Mouse (Mus musculus) midbrain, embryonic 15.5 days (tissue): ENCODE measurements around the gene Serinc1. TPM values are rescaled to one million over a fixed set of nuclear protein-coding genes. Genes with fewer than 3 reads are reported as not detected.
"Not testable (repeated sequence)": the region's sequence is repeated elsewhere in the genome, so short reads cannot be mapped to it uniquely, and the experiment has no call there.

Experiments used
- ATAC-seq: fragments of 200-750 bp; cut with Nextera tagmentation; replicated peaks from 2 replicates; pipeline ENCODE4 v1.8.0; 2017; ENCODE audit warnings: moderate TSS enrichment
- H3K27ac ChIP-seq: fragments of 300-500 bp; sonication (generic); 2 replicates; pipeline ENCODE4 v1.5.1; 2015; ENCODE audit warnings: mild to moderate bottlenecking, inconsistent platforms
- H3K27me3 ChIP-seq: fragments of 300-500 bp; sonication (generic); replicated peaks from 2 replicates; pipeline ENCODE4 v1.6.1; 2015; ENCODE audit warnings: inconsistent platforms
- H3K36me3 ChIP-seq: fragments of 300-500 bp; sonication (generic); replicated peaks from 2 replicates; pipeline ENCODE4 v1.6.1; 2015; ENCODE audit warnings: inconsistent platforms
- H3K4me1 ChIP-seq: fragments of 300-500 bp; sonication (generic); 2 replicates; pipeline ENCODE4 v1.6.1; 2015; ENCODE audit warnings: inconsistent platforms
- H3K4me2 ChIP-seq: fragments of 300-500 bp; sonication (generic); 2 replicates; pipeline ENCODE4 v1.6.1; 2015; ENCODE audit warnings: inconsistent platforms, mild to moderate bottlenecking, moderate library complexity
- H3K4me3 ChIP-seq: fragments of 300-500 bp; sonication (generic); 2 replicates; pipeline ENCODE4 v1.5.1; 2015; ENCODE audit warnings: mild to moderate bottlenecking, inconsistent platforms
- H3K9ac ChIP-seq: fragments of 300-500 bp; sonication (generic); 2 replicates; pipeline ENCODE4 v1.6.1; 2015; ENCODE audit warnings: mild to moderate bottlenecking, inconsistent platforms
- H3K9me3 ChIP-seq: fragments of 300-500 bp; sonication (generic); 2 replicates; pipeline ENCODE4 v1.6.1; 2016; ENCODE audit warnings: inconsistent platforms
- WGBS: fragments of 180-500 bp; shearing (Covaris S2); methylation state at CpG from one replicate; pipeline ENCODE4 v1.1.7; 2015; ENCODE audit warnings: mixed read lengths; 5-methylcytosine and 5-hydroxymethylcytosine counted together
- polyA plus RNA-seq: library from polyadenylated mRNA; unstranded; fragments of >200 nt; fragmentation: Nextera tagmentation; extraction: Ambion mirVana; gene quantifications from 2 replicates; pipeline ENCODE4 v1.2.1, GENCODE M21; 2015

Gene Serinc1
- polyA plus RNA-seq, result 384 and 407 TPM in 2 replicates

- peak within 1 kb of the TSS; percentile 98 for H3K27ac ChIP-seq
- no peaks in the 10 kb centered on the region for H3K9me3 ChIP-seq
- 12% methylated on average over 49 of the region's 49 CpGs for WGBS
- H3K36me3 ChIP-seq, result no peaks in the 10 kb centered on the region
- peaks cover 32% of the 10 kb centered on the region for H3K4me1 ChIP-seq
- no peaks in the 10 kb centered on the region for H3K27me3 ChIP-seq
- H3K9ac ChIP-seq, result peak within 1 kb of the TSS; percentile 97
- H3K4me3 ChIP-seq, result peak within 1 kb of the TSS; percentile 78
- ATAC-seq, result peak; percentile 100
- peak within 1 kb of the TSS; percentile 73 for H3K4me2 ChIP-seq
Measured at GRCm38 (mm10) chr10:57532218-57533101, at the start of gene Serinc1. Gene Serinc1 (minus strand): TSS chr10:57532530.

- Histone ChIP-seq H3K4me3 (no peak overlapping the region), H3K27ac (no peak overlapping the region), H3K4me1 (no peaks in the 10 kb centered on the region), H3K9me3 (no peaks in the 10 kb centered on the region), H3K9ac (no peak overlapping the region), H3K27me3 (no peaks in the 10 kb centered on the region), H3K36me3 (no peaks in the 10 kb centered on the region), H3K4me2 (no peak overlapping the region)
- 21% methylated on average over 2 of the region's 2 CpGs for WGBS
- no peak for ATAC-seq
Measured at GRCm38 (mm10) chr10:57576721-57577120, 44.4 kb upstream of the Serinc1 start.

DNA sequence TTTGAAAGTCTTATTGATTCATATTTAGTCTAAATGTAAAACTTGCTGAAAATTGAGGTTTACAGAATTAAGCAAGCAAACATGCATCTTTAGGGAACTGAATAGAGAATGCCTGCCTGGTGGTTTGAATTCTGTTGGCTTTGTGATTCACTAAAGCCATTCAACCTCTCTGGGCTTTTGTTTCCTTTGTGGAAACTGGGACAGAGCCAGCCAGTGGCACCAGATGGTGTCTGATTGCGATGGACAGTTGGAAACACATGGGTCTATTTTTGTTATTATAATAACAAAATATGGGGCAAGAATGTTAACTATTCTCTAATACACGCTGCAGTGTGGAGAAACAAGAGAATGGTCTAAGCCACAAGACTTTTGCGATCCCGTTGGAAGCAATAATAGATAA, 39.8 kb upstream of the Serinc1 start:
- Histone ChIP-seq H3K27ac (no peak overlapping the region), H3K9me3 (no peaks in the 10 kb centered on the region), H3K9ac (no peak overlapping the region), H3K4me1 (peaks cover 8% of the 10 kb centered on the region; the same call in 1 of the 2 replicates), H3K27me3 (no peaks in the 10 kb centered on the region), H3K36me3 (no peaks in the 10 kb centered on the region), H3K4me2 (no peak overlapping the region), H3K4me3 (no peak overlapping the region)
- peak; percentile 35; the same call in 1 of the 2 replicates for ATAC-seq
- 11% methylated on average over 4 of the region's 4 CpGs for WGBS

DNA sequence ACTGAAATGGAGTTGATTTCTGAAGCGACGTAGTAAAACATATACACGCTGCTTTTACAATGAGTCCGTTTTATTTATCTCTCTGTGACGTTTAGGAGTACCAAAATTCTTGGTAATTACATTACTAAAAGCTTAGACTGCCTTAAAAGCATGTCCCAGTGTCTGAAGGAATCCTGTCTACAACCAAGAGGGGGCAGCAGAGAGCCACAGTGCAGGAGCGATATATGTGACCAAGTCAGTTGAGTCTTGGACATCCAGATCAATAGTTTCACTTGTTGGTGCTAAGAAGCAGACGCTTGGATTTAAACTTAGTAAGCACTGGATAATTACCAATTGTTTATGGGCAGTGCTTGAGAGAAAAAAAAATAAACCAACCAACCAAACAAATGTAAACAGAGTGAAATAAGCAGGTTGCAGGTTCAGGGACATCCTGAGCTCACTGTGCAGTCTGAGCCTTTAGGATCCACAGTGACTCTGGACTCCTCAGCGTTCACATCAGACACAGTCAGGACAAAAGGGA, 38.9 kb upstream of the Serinc1 start:
- peaks cover 8% of the 10 kb centered on the region; the same call in 1 of the 2 replicates for H3K4me1 ChIP-seq
- H3K27ac ChIP-seq, result no peak overlapping the region
- H3K36me3 ChIP-seq, result no peaks in the 10 kb centered on the region
- no peak overlapping the region for H3K9ac ChIP-seq
- no peaks in the 10 kb centered on the region for H3K27me3 ChIP-seq
- no peak overlapping the region for H3K4me3 ChIP-seq
- no peak overlapping the region for H3K4me2 ChIP-seq
- no peak for ATAC-seq
- no peaks in the 10 kb centered on the region for H3K9me3 ChIP-seq
- 42% methylated on average over 8 of the region's 8 CpGs for WGBS

DNA sequence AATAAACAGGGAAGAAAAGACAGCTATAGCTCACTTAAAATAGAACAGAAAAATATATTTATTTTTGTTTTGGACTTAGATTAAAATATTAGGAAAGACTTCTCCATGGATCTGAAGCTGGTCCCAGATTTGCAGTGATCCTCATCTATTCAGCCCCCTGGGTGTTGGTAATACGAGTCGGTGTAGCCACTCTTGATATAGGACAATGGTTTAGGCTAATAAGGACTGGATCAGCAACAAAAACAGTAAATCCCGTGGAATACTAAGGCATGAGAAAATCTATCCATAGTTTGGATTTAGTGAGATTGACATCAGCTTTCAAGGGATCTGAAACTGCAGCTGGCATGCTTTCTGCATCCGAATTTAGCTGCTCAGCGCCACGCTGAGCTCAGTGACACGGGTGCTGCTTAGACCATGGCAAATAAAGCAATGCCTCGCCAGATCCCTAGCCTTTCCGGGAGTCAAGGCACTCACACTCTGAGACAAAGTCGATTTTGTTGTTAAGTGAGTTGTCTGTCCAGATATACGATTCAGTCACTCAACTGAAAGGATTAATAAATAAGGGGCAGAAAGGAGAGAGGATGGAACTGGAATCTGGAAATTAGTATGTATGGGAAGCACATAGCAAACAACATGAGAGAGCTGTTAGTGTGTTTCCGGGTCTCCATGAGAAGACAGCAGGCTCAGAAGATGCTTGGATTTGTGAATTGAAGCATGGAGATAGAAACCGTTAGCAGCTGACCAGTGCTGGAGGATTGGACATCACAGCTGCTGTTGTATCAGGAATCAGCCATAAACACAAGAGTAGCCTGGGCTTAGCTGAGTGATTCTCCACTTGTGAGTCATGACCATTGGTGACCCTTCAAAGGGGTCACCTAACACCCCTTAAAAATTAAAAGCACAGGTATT, 36.9 kb upstream of the Serinc1 start:
- peak overlapping the region; percentile 12 for H3K4me3 ChIP-seq
- no peaks in the 10 kb centered on the region for H3K36me3 ChIP-seq
- peak overlapping the region; percentile 27; the same call in 1 of the 2 replicates for H3K9ac ChIP-seq
- H3K27ac ChIP-seq, result peak overlapping the region; percentile 22
- WGBS, result 17% methylated on average over 13 of the region's 13 CpGs
- H3K27me3 ChIP-seq, result no peaks in the 10 kb centered on the region
- peak overlapping the region; percentile 35 for H3K4me2 ChIP-seq
- H3K9me3 ChIP-seq, result no peaks in the 10 kb centered on the region
- H3K4me1 ChIP-seq, result peaks cover 8% of the 10 kb centered on the region; the same call in 1 of the 2 replicates
- ATAC-seq, result peak; percentile 93

- no peak for ATAC-seq
- no peaks in the 10 kb centered on the region for H3K27me3 ChIP-seq
- WGBS, result 80% methylated on average over 1 of the region's 1 CpGs
- no peaks in the 10 kb centered on the region for H3K36me3 ChIP-seq
- no peak overlapping the region for H3K9ac ChIP-seq
- no peak overlapping the region for H3K27ac ChIP-seq
- H3K9me3 ChIP-seq, result no peaks in the 10 kb centered on the region
- H3K4me1 ChIP-seq, result peaks cover 8% of the 10 kb centered on the region; the same call in 1 of the 2 replicates
- no peak overlapping the region for H3K4me2 ChIP-seq
- H3K4me3 ChIP-seq, result no peak overlapping the region
Measured at GRCm38 (mm10) chr10:57566221-57566620, 33.9 kb upstream of the Serinc1 start.

- 69% methylated on average over 5 of the region's 5 CpGs for WGBS
- ATAC-seq, result no peak
Measured at GRCm38 (mm10) chr10:57557597-57557996, 25.3 kb upstream of the Serinc1 start.

DNA sequence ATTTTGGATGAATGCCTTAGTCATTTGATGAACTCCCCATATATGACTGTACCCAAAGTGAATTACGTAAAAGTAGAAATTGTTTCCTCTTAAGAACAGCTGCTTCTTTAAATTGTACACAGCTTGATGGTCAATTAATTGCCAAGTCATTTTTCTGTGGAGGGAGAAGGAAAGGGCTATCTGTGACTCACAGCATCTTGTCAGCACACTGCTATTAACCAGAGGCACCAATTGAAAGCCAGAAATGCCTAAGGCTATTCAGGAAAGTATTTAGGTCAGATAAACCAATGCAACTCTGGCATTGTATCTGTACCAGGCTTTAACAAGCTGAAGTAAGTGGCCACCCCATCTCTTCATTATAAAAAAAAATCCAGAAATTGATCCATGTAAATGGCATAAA, 21.4 kb upstream of the Serinc1 start:
- H3K4me3 ChIP-seq, result no peak overlapping the region
- no peak overlapping the region for H3K9ac ChIP-seq
- ATAC-seq, result no peak
- H3K36me3 ChIP-seq, result no peaks in the 10 kb centered on the region
- H3K27ac ChIP-seq, result no peak overlapping the region
- H3K4me1 ChIP-seq, result no peaks in the 10 kb centered on the region
- no peak overlapping the region for H3K4me2 ChIP-seq
- 91% methylated on average over 1 of the region's 1 CpGs for WGBS
- no peaks in the 10 kb centered on the region for H3K27me3 ChIP-seq
- H3K9me3 ChIP-seq, result no peaks in the 10 kb centered on the region

More at GRCm38 (mm10) chr10:57557597-57557996, 25.3 kb upstream of the Serinc1 start:
- Histone ChIP-seq H3K4me1 (no peaks in the 10 kb centered on the region), H3K36me3 (no peaks in the 10 kb centered on the region), H3K27me3 (no peaks in the 10 kb centered on the region), H3K9me3 (no peaks in the 10 kb centered on the region), H3K4me2 (no peak overlapping the region), H3K9ac (no peak overlapping the region), H3K4me3 (no peak overlapping the region), H3K27ac (no peak overlapping the region)

DNA sequence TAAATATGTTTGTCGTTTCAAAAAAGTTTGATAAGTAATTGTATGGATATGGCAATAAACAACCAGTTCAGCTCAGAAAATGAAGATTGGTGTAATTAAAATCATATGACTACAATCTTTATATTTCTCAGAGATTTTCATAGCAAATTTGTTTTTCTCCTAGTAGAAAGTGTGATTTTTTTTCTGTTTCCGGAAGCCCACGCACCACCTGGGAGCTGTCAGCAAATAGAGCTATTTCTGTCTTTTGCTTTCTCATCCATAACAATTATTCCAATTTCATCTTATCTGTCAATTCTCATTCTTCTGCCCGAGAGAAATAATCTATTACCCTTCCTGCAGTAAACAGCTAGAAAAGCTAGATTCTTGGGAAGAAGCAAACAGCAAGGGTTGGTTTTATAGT, 17.3 kb upstream of the Serinc1 start:
- H3K9me3 ChIP-seq, result no peaks in the 10 kb centered on the region
- no peak overlapping the region for H3K4me2 ChIP-seq
- H3K4me1 ChIP-seq, result no peaks in the 10 kb centered on the region
- no peaks in the 10 kb centered on the region for H3K36me3 ChIP-seq
- no peak overlapping the region for H3K9ac ChIP-seq
- no peak for ATAC-seq
- no peaks in the 10 kb centered on the region for H3K27me3 ChIP-seq
- 80% methylated on average over 4 of the region's 4 CpGs for WGBS
- H3K27ac ChIP-seq, result no peak overlapping the region
- H3K4me3 ChIP-seq, result no peak overlapping the region

- 78% methylated on average over 9 of the region's 9 CpGs for WGBS
- H3K4me3 ChIP-seq, H3K4me1 ChIP-seq, H3K36me3 ChIP-seq, H3K27ac ChIP-seq, ATAC-seq, H3K4me2 ChIP-seq, H3K27me3 ChIP-seq, H3K9ac ChIP-seq, H3K9me3 ChIP-seq: not testable (repeated sequence)
Measured at GRCm38 (mm10) chr10:57543890-57544289, 11.6 kb upstream of the Serinc1 start.

GRCm38 (mm10) chr10:57531616-57532217, 613 bp downstream of the Serinc1 start:
- Histone ChIP-seq H3K9ac (peak overlapping the region; percentile 97), H3K36me3 (no peaks in the 10 kb centered on the region; the same call in 1 of the 2 replicates), H3K4me2 (peak overlapping the region; percentile 73), H3K27ac (peak overlapping the region; percentile 98), H3K4me1 (peaks cover 37% of the 10 kb centered on the region), H3K27me3 (no peaks in the 10 kb centered on the region), H3K4me3 (peak overlapping the region; percentile 78), H3K9me3 (no peaks in the 10 kb centered on the region)
- no peak for ATAC-seq
- 3% methylated on average over 28 of the region's 28 CpGs for WGBS
